Mouse (Mus musculus) cerebellum, adult 2 months (tissue): ENCODE measurements at regions not wholly inside any gene's neighbourhood (a gene's known extent, or its start where the extent isn't known, plus 50 kb on each side); places are given as distances from the start of the nearest gene placed in this dataset.

Experiments used
- CTCF ChIP-seq: fragments of 200-500 bp; IDR thresholded peaks from 2 replicates; pipeline ENCODE4 v1.5.1; 2011; ENCODE audit warnings: low read depth, mild to moderate bottlenecking, control low read depth, low read length, moderate library complexity, borderline replicate concordance; ENCODE audit not compliant: insufficient read depth
- POLR2A ChIP-seq: fragments of 200-500 bp; IDR thresholded peaks from 2 replicates; pipeline ENCODE4 v1.6.1; 2011; ENCODE audit warnings: low read length, control low read depth, borderline replicate concordance; ENCODE audit not compliant: insufficient read depth

DNA sequence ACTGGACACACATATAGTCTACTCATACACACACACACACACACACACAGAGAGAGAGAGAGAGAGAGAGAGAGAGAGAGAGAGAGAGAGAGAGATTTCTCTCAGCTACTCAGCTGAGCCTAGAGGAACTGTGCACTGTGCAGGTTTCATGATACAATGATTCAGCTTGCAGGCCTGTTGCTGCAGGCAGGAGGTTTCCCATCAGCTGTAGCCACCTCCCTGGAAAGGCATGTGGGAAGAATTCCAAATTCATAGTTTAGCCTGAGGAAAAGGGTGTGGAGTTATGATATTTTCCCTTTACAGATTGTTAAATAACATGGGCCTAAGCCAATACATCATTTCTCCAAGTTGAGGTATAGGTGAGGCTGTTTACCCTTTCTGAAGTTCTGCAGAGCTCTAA is 204.3 kb upstream of the A1bg start:
- no peak for TF ChIP-seq CTCF
- TF ChIP-seq POLR2A: no peak
